Mouse (Mus musculus) CH12.LX (cell line): ENCODE results near the gene Gm5938. TPM values are rescaled to one million over a fixed set of nuclear protein-coding genes. Genes with fewer than 3 reads are reported as not detected.

ENCODE experiments used
- DNase-seq: peaks from one replicate; pipeline ENCODE4 v3.0.0-alpha.2; 2013; ENCODE audit errors: extremely low read depth
- H3K27ac ChIP-seq: 2 replicates; pipeline ENCODE4 v1.5.1; 2012; ENCODE audit warnings: low read depth, mild to moderate bottlenecking, control low read depth, moderate library complexity; ENCODE audit not compliant: insufficient read depth
- H3K27me3 ChIP-seq: replicated peaks from 2 replicates; pipeline ENCODE3; 2012; ENCODE audit warnings: inconsistent platforms
- H3K36me3 ChIP-seq, 2 experiments: replicated peaks in 1 of 2; 2 replicates each; pipeline versions ENCODE3 to v1.6.1; 2012; ENCODE audit warnings: inconsistent platforms in 1 of 2, low read length in 1 of 2, mild to moderate bottlenecking in 1 of 2, mixed read lengths in 1 of 2, moderate library complexity in 1 of 2; ENCODE audit not compliant: control insufficient read depth in 1 of 2, insufficient read depth in 1 of 2
- H3K4me1 ChIP-seq, 2 experiments: 2 replicates each; pipeline ENCODE4 v1.6.1; 2012; ENCODE audit warnings: inconsistent platforms in 1 of 2, moderate library complexity in 1 of 2; ENCODE audit not compliant: insufficient read depth in 2 of 2, control insufficient read depth in 1 of 2
- H3K4me2 ChIP-seq: 2 replicates; pipeline ENCODE4 v1.6.1; 2012; ENCODE audit warnings: low read depth, mild to moderate bottlenecking, control low read depth; ENCODE audit not compliant: poor library complexity, insufficient read depth, severe bottlenecking
- H3K4me3 ChIP-seq, 3 experiments: fragments of 150-350 bp in 1 of 3; sonication (generic) in 1 of 3; replicated peaks in 1 of 3; 2 replicates each; pipeline versions ENCODE3 to v1.5.1; 2011 to 2012; ENCODE audit warnings: low read depth in 2 of 3, low read length in 2 of 3, mild to moderate bottlenecking in 2 of 3, moderate library complexity in 2 of 3, control low read depth in 1 of 3, improper control_type of control experiment in 1 of 3, inconsistent platforms in 1 of 3, mixed read lengths in 1 of 3; ENCODE audit not compliant: poor library complexity in 1 of 3
- H3K79me2 ChIP-seq: replicated peaks from 2 replicates; pipeline ENCODE4 v1.6.1; 2012; ENCODE audit warnings: mild to moderate bottlenecking, moderate library complexity; ENCODE audit not compliant: control insufficient read depth, poor library complexity, insufficient read depth, severe bottlenecking; ENCODE audit errors: extremely low read depth
- H3K9ac ChIP-seq: 2 replicates; pipeline ENCODE4 v1.6.1; 2012; ENCODE audit warnings: low read depth, mild to moderate bottlenecking, control low read depth, moderate library complexity; ENCODE audit not compliant: insufficient read depth
- H3K9me3 ChIP-seq: replicated peaks from 2 replicates; pipeline ENCODE3; 2012; ENCODE audit warnings: low read length, inconsistent platforms, mixed read lengths
- BHLHE40 ChIP-seq: IDR thresholded peaks from 2 replicates; pipeline ENCODE4 v1.6.1; 2011; ENCODE audit warnings: mild to moderate bottlenecking, low read depth, low read length, improper control_type of control experiment
- CHD1 ChIP-seq: IDR thresholded peaks from 2 replicates; pipeline ENCODE4 v1.6.1; 2012; ENCODE audit warnings: low read depth, low read length, improper control_type of control experiment, inconsistent platforms
- CHD2 ChIP-seq: IDR thresholded peaks from 2 replicates; pipeline ENCODE4 v1.6.1; 2011; ENCODE audit warnings: low read length, improper control_type of control experiment
- CTCF ChIP-seq, 2 experiments: IDR thresholded peaks in 1 of 2; conservative IDR thresholded peaks in 1 of 2; 2 replicates each; pipeline ENCODE4 v1.5.1; 2011 to 2012; ENCODE audit warnings: low read depth in 2 of 2, low read length in 2 of 2, improper control_type of control experiment in 1 of 2, inconsistent platforms in 1 of 2, mild to moderate bottlenecking in 1 of 2, moderate library complexity in 1 of 2
- E2F4 ChIP-seq: IDR thresholded peaks from 2 replicates; pipeline ENCODE4 v1.6.1; 2011; ENCODE audit warnings: low read depth, low read length, improper control_type of control experiment; ENCODE audit not compliant: insufficient replicate concordance
- ELF1 ChIP-seq: IDR thresholded peaks from 2 replicates; pipeline ENCODE4 v1.6.1; 2014; ENCODE audit warnings: low read depth, mild to moderate bottlenecking, inconsistent platforms, low read length, improper control_type of control experiment
- EP300 ChIP-seq: IDR thresholded peaks from 2 replicates; pipeline ENCODE4 v1.6.1; 2011; ENCODE audit warnings: low read length, improper control_type of control experiment
- ETS1 ChIP-seq: conservative IDR thresholded peaks from 2 replicates; pipeline ENCODE4 v1.6.1; 2012; ENCODE audit warnings: low read depth, mild to moderate bottlenecking, inconsistent platforms, low read length, improper control_type of control experiment, moderate library complexity
- GABPA ChIP-seq: IDR thresholded peaks from 2 replicates; pipeline ENCODE4 v1.6.1; 2012; ENCODE audit warnings: low read depth, low read length, improper control_type of control experiment, inconsistent platforms; ENCODE audit not compliant: insufficient replicate concordance
- HCFC1 ChIP-seq: IDR thresholded peaks from 2 replicates; pipeline ENCODE4 v1.6.1; 2012; ENCODE audit warnings: low read depth, mild to moderate bottlenecking, inconsistent platforms, low read length, improper control_type of control experiment
- IRF4 ChIP-seq: IDR thresholded peaks from 2 replicates; pipeline ENCODE4 v1.6.1; 2014; ENCODE audit warnings: low read depth, mild to moderate bottlenecking, inconsistent platforms, low read length, improper control_type of control experiment
- JUN ChIP-seq: IDR thresholded peaks from 2 replicates; pipeline ENCODE4 v1.6.1; 2011; ENCODE audit warnings: low read depth, mild to moderate bottlenecking, low read length, improper control_type of control experiment, moderate library complexity; ENCODE audit not compliant: insufficient read depth
- JUND ChIP-seq: conservative IDR thresholded peaks from 2 replicates; pipeline ENCODE4 v1.6.1; 2011; ENCODE audit warnings: low read depth, low read length, improper control_type of control experiment
- KAT2A ChIP-seq: IDR thresholded peaks from 2 replicates; pipeline ENCODE4 v1.6.1; 2012; ENCODE audit warnings: low read length, improper control_type of control experiment, inconsistent platforms; ENCODE audit not compliant: insufficient replicate concordance
- MAFK ChIP-seq: IDR thresholded peaks from 2 replicates; pipeline ENCODE4 v1.6.1; 2011; ENCODE audit warnings: low read length, improper control_type of control experiment; ENCODE audit not compliant: insufficient replicate concordance
- MAX ChIP-seq: IDR thresholded peaks from 2 replicates; pipeline ENCODE4 v1.6.1; 2011; ENCODE audit warnings: low read length, improper control_type of control experiment
- MAZ ChIP-seq: IDR thresholded peaks from 2 replicates; pipeline ENCODE4 v1.6.1; 2012; ENCODE audit warnings: low read depth, mild to moderate bottlenecking, inconsistent platforms, low read length, improper control_type of control experiment, moderate library complexity
- NELFE ChIP-seq: IDR thresholded peaks from 2 replicates; pipeline ENCODE4 v1.6.1; 2011; ENCODE audit warnings: low read depth, low read length, improper control_type of control experiment
- NRF1 ChIP-seq: IDR thresholded peaks from 2 replicates; pipeline ENCODE4 v1.6.1; 2014; ENCODE audit warnings: low read depth, mild to moderate bottlenecking, inconsistent platforms, low read length, improper control_type of control experiment, moderate library complexity
- POLR2AphosphoS2 ChIP-seq: IDR thresholded peaks from 2 replicates; pipeline ENCODE4 v1.6.1; 2011; ENCODE audit warnings: low read depth, low read length, improper control_type of control experiment
- RAD21 ChIP-seq: IDR thresholded peaks from 2 replicates; pipeline ENCODE4 v1.6.1; 2011; ENCODE audit warnings: low read depth, mild to moderate bottlenecking, low read length, improper control_type of control experiment, moderate library complexity
- RCOR1 ChIP-seq: conservative IDR thresholded peaks from 2 replicates; pipeline ENCODE4 v1.6.1; 2012; ENCODE audit warnings: low read depth, mild to moderate bottlenecking, inconsistent platforms, low read length, improper control_type of control experiment
- SIN3A ChIP-seq: IDR thresholded peaks from 2 replicates; pipeline ENCODE4 v1.6.1; 2012; ENCODE audit warnings: low read length, improper control_type of control experiment, inconsistent platforms
- SMC3 ChIP-seq: IDR thresholded peaks from 2 replicates; pipeline ENCODE4 v1.6.1; 2011; ENCODE audit warnings: low read depth, low read length, improper control_type of control experiment
- TBP ChIP-seq: conservative IDR thresholded peaks from 2 replicates; pipeline ENCODE4 v1.6.1; 2011; ENCODE audit warnings: low read depth, low read length, improper control_type of control experiment
- TCF12 ChIP-seq: IDR thresholded peaks from 2 replicates; pipeline ENCODE4 v1.6.1; 2014; ENCODE audit warnings: low read depth, mild to moderate bottlenecking, inconsistent platforms, low read length, improper control_type of control experiment
- UBTF ChIP-seq: IDR thresholded peaks from 2 replicates; pipeline ENCODE4 v1.6.1; 2012; ENCODE audit warnings: low read depth, mild to moderate bottlenecking, inconsistent platforms, low read length, improper control_type of control experiment, moderate library complexity
- USF2 ChIP-seq: conservative IDR thresholded peaks from 2 replicates; pipeline ENCODE4 v1.6.1; 2011; ENCODE audit warnings: low read depth, low read length, improper control_type of control experiment
- ZKSCAN1 ChIP-seq: IDR thresholded peaks from 2 replicates; pipeline ENCODE4 v1.6.1; 2012; ENCODE audit warnings: low read depth, inconsistent platforms, low read length, improper control_type of control experiment, borderline replicate concordance
- ZMIZ1 ChIP-seq: IDR thresholded peaks from 2 replicates; pipeline ENCODE4 v1.6.1; 2012; ENCODE audit warnings: low read depth, mild to moderate bottlenecking, inconsistent platforms, low read length, improper control_type of control experiment
- dilution Hi-C: fragments of 300-500 bp; cut with MboI; formaldehyde crosslinking; loops from 2 replicates; pipeline ENCODE4 v1.14.3; 2020; ENCODE audit warnings: low sequenced_read_pairs; ENCODE audit not compliant: extremely low pct_unique_long_range_greater_than_20kb, extremely low pct_ligation_motif_present
- in situ Hi-C: fragments of 300-500 bp; cut with MboI; formaldehyde crosslinking; loops from 3 replicates; pipeline ENCODE4 v1.14.3; 2019; ENCODE audit warnings: low sequenced_read_pairs, low pct_ligation_motif_present, low pct_unique_long_range_greater_than_20kb, mixed read lengths
- polyA plus RNA-seq: library from polyadenylated mRNA; unstranded; fragments of >175 nt; gene quantifications from 2 replicates; pipeline ENCODE4 v1.2.1, GENCODE M21; 2012; ENCODE audit warnings: low read depth; ENCODE audit not compliant: insufficient read length
- total RNA-seq, 2 experiments: library from RNA; depleted of rRNA; stranded (reverse); fragments of 300-350 nt in 1 of 2; fragments of >200 nt in 1 of 2; gene quantifications; 2 replicates each; pipeline ENCODE4 v1.2.3; 2012 to 2014

Gene Gm5938
- total RNA-seq (2012; rRNA removed) (not detected in 2 replicates), total RNA-seq (2014; rRNA removed) (not detected in 2 replicates), polyA plus RNA-seq (not detected in 2 replicates)

DNA sequence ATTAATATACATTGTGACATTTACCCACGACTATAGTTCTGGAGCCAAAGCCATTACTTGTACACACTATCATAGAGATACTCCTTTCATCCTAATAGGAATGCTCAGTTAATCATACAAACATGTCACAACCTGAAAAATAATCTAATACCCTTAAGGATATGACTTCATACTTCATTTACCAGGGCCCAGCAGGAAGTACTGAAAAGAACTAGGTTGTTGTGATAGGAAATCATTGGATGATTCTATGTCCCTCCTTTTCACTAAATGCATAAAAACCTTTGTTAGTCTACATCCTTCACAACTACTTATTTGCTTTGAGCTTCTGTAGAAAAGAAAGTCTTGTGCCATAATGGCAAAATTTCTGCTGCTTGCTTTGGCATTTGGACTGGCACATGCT, at the start of gene Gm5938:
Gene Gm5938, plus strand, starts transcription at position 301 of the 400 bp plus-strand sequence.
- no peak for TF ChIP-seq BHLHE40
- no peak for TF ChIP-seq ETS1
- TF ChIP-seq RCOR1, result no peak
- no peak for TF ChIP-seq IRF4
- TF ChIP-seq UBTF, result no peak
- no peak for TF ChIP-seq ELF1
- no peak for TF ChIP-seq ZKSCAN1
- TF ChIP-seq NRF1, result no peak
- no peak for TF ChIP-seq MAZ
- TF ChIP-seq POLR2AphosphoS2, result no peak
- TF ChIP-seq SMC3, result no peak
- no peak for TF ChIP-seq E2F4
- TF ChIP-seq CTCF (conservative IDR thresholded peaks at IDR 0.05 in 1 of 2, IDR thresholded peaks at IDR 0.05 in 1 of 2; ENCODE audit: low read depth in 2 of 2, low read length in 2 of 2), result no peak
- TF ChIP-seq ZMIZ1, result no peak
- TF ChIP-seq JUND, result no peak
- TF ChIP-seq MAX, result no peak
- TF ChIP-seq CHD2, result no peak
- no peak for TF ChIP-seq JUN
- no peak for TF ChIP-seq KAT2A
- TF ChIP-seq CHD1, result no peak
- no peak within 1 kb of the TSS for H3K4me3 ChIP-seq
- H3K27me3 ChIP-seq, result no peaks in the 10 kb centered on the region
- H3K9ac ChIP-seq, result no peak within 1 kb of the TSS
- dilution Hi-C loops (no loop called here), in situ Hi-C loops (no loop called here)
- no peaks in the 10 kb centered on the region for H3K4me1 ChIP-seq
- no peak within 1 kb of the TSS for H3K4me2 ChIP-seq
- no peak for DNase-seq
- H3K79me2 ChIP-seq, result no peaks in the 10 kb centered on the region
- H3K27ac ChIP-seq, result no peak within 1 kb of the TSS
- H3K36me3 ChIP-seq, result no peaks in the 10 kb centered on the region
- no peaks in the 10 kb centered on the region for H3K9me3 ChIP-seq

- Histone ChIP-seq H3K27me3 (no peaks in the 10 kb centered on the region), H3K27ac (no peak within 1 kb of the TSS), H3K36me3 (no peaks in the 10 kb centered on the region), H3K9ac (no peak within 1 kb of the TSS), H3K79me2 (no peaks in the 10 kb centered on the region), H3K4me1 (no peaks in the 10 kb centered on the region), H3K4me2 (no peak within 1 kb of the TSS), H3K4me3 (no peak within 1 kb of the TSS), H3K9me3 (peaks cover 2% of the 10 kb centered on the region)
- dilution Hi-C loops, result no loop called here
- in situ Hi-C loops, result no loop called here
- DNase-seq, result no peak
- TF ChIP-seq CHD2, result no peak
- no peak for TF ChIP-seq TBP
- no peak for TF ChIP-seq TCF12
- no peak for TF ChIP-seq ELF1
- no peak for TF ChIP-seq GABPA
- TF ChIP-seq HCFC1, result no peak
- TF ChIP-seq SMC3, result no peak
- no peak for TF ChIP-seq USF2
- TF ChIP-seq EP300, result no peak
- TF ChIP-seq MAZ, result no peak
- TF ChIP-seq E2F4, result no peak
- TF ChIP-seq MAFK, result no peak
- TF ChIP-seq NELFE, result no peak
- no peak for TF ChIP-seq JUND
- TF ChIP-seq CTCF (conservative IDR thresholded peaks at IDR 0.05 in 1 of 2, IDR thresholded peaks at IDR 0.05 in 1 of 2; ENCODE audit: low read depth in 2 of 2, low read length in 2 of 2), result no peak
- TF ChIP-seq SIN3A, result no peak
- no peak for TF ChIP-seq NRF1
- no peak for TF ChIP-seq KAT2A
- TF ChIP-seq RAD21, result no peak
- TF ChIP-seq, all 38 proteins: peak for 0
These were observed 34.0 kb upstream of the Gm5938 start, which contains the start of gene Obp1a for GRCm38 (mm10) chrX:78091274-78091673. Gene Obp1a, minus strand, starts transcription at chrX:78091374.
